Mouse (Mus musculus): Measurements from ENCODE around the gene Spem1. TPM values are rescaled to one million over a fixed set of nuclear protein-coding genes. Genes with fewer than 3 reads are reported as not detected.

Gene Spem1
- polyA plus RNA-seq, 1 experiment = 1,704 TPM

DNA sequence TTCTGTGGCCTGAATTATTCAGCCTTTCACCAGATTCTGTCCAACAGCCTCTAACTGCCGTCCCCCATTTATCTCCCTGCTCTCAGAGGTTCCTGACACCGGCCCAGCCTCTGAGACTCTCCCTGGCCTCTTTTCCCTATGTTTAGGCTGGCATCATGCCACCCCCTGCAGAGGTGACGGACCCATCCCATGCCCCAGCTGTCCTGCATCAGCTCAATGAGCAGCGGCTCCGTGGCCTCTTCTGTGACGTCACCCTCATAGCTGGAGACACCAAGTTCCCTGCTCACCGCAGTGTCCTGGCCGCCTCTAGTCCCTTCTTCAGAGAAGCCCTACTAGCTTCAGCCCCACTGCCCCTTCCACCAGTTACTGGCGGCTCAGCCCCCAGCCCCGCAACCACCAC is 46.3 kb downstream of the Spem1 start:
- Histone ChIP-seq H3K36me3 (ENCODE audit: control insufficient read depth, insufficient read depth, low read length) (no peaks in the 10 kb centered on the region), H3K27ac (ENCODE audit: control insufficient read depth, insufficient read depth, low read depth, low read length) (no peak overlapping the region), H3K4me3 (ENCODE audit: control insufficient read depth, low read depth, low read length) (no peak overlapping the region), H3K27me3 (ENCODE audit: control insufficient read depth, insufficient read depth, low read length) (no peaks in the 10 kb centered on the region), H3K4me1 (ENCODE audit: control insufficient read depth, insufficient read depth, low read length) (peaks cover 11% of the 10 kb centered on the region)
- TF ChIP-seq CTCF (IDR thresholded peaks at IDR 0.05; ENCODE audit: control insufficient read depth, insufficient read depth, insufficient replicate concordance, low read depth, low read length) (no peak), POLR2A (IDR thresholded peaks at IDR 0.05; ENCODE audit: control insufficient read depth, low read depth, low read length) (no peak)

DNA sequence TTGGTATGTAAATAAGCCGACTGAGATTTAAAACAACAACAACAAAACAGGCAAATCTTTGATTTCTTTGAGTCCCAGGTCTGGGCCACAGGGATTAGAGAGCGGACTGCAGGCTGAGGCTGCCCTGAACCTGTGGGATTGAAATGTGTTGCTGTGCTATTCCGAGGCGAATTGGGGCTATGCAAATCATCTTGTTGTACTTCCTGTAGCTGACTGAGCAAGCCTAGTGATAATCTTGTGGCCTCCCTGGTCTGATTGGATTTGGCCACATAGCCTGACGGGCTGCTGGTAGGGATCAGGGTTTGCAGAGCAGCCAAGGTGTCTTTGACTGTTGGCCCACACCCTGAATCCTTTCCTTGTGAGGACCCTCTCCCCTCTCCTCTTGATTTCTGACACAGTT is 47.0 kb downstream of the Spem1 start:
- H3K27me3 ChIP-seq (ENCODE audit: control insufficient read depth, insufficient read depth, low read length) = no peaks in the 10 kb centered on the region
- H3K4me1 ChIP-seq (ENCODE audit: control insufficient read depth, insufficient read depth, low read length) = peaks cover 11% of the 10 kb centered on the region
- H3K4me3 ChIP-seq (ENCODE audit: control insufficient read depth, low read depth, low read length) = no peak overlapping the region
- H3K36me3 ChIP-seq (ENCODE audit: control insufficient read depth, insufficient read depth, low read length) = no peaks in the 10 kb centered on the region
- no peak for TF ChIP-seq POLR2A (IDR thresholded peaks at IDR 0.05; ENCODE audit: control insufficient read depth, low read depth, low read length)
- TF ChIP-seq CTCF (IDR thresholded peaks at IDR 0.05; ENCODE audit: control insufficient read depth, insufficient read depth, insufficient replicate concordance, low read depth, low read length) = no peak
- H3K27ac ChIP-seq (ENCODE audit: control insufficient read depth, insufficient read depth, low read depth, low read length) = no peak overlapping the region

Other genes with a start within 250 kb of the Spem1 start
- gene Wrap53, start 241.9 kb downstream of the Spem1 start, polyA plus RNA-seq (2012; rRNA removed) = 9.5 and 9.7 TPM in 2 replicates
- 22.1 TPM in 2 replicates for gene Trp53, start 241.8 kb downstream of the Spem1 start, polyA plus RNA-seq (2012; rRNA removed)
- 27.9 and 40.5 TPM in 2 replicates for gene Atp1b2, start 216.2 kb downstream of the Spem1 start, polyA plus RNA-seq (2012; rRNA removed)
- gene Shbg, start 204.3 kb downstream of the Spem1 start, polyA plus RNA-seq (2012; rRNA removed) = 11.9 and 16.4 TPM in 2 replicates
- 7.0 and 9.4 TPM in 2 replicates for gene Sat2, start 200.2 kb downstream of the Spem1 start, polyA plus RNA-seq (2012; rRNA removed)
- gene Fxr2, start 189.2 kb downstream of the Spem1 start, polyA plus RNA-seq (2012; rRNA removed) = 63.3 and 69.1 TPM in 2 replicates
- gene Sox15, start 166.9 kb downstream of the Spem1 start, polyA plus RNA-seq (2012; rRNA removed) = 0.25 and 0.38 TPM in 2 replicates
- gene Mpdu1, start 159.5 kb downstream of the Spem1 start, polyA plus RNA-seq (2012; rRNA removed) = 41.9 and 42.5 TPM in 2 replicates
- gene Cd68, start 156.0 kb downstream of the Spem1 start, polyA plus RNA-seq (2012; rRNA removed) = 3.9 and 4.4 TPM in 2 replicates
- 166 and 210 TPM in 2 replicates for gene Eif4a1, start 149.8 kb downstream of the Spem1 start, polyA plus RNA-seq (2012; rRNA removed)
- 54.7 and 67.6 TPM in 2 replicates for gene Senp3, start 140.1 kb downstream of the Spem1 start, polyA plus RNA-seq (2012; rRNA removed)
- 4.2 and 5.6 TPM in 2 replicates for gene Tnfsf13, start 136.4 kb downstream of the Spem1 start, polyA plus RNA-seq (2012; rRNA removed)
- gene Tnfsf12, start 126.3 kb downstream of the Spem1 start, polyA plus RNA-seq (2012; rRNA removed) = 2.9 and 3.3 TPM in 2 replicates
- gene Tnfsfm13, start 126.1 kb downstream of the Spem1 start, polyA plus RNA-seq (2012; rRNA removed) = 1.3 and 1.9 TPM in 2 replicates
- 54.7 and 75.8 TPM in 2 replicates for gene Polr2a, start 63.5 kb downstream of the Spem1 start, polyA plus RNA-seq (2012; rRNA removed)
- gene Slc35g3, start 60.2 kb downstream of the Spem1 start, polyA plus RNA-seq (2012; rRNA removed) = 210 and 236 TPM in 2 replicates
- gene Zbtb4, start 56.3 kb downstream of the Spem1 start, polyA plus RNA-seq (2012; rRNA removed) = 5.1 and 6.0 TPM in 2 replicates
- gene Chrnb1, start 26.2 kb downstream of the Spem1 start, polyA plus RNA-seq (2012; rRNA removed) = 0.79 and 1.2 TPM in 2 replicates
- gene Fgf11, start 20.3 kb downstream of the Spem1 start, polyA plus RNA-seq (2012; rRNA removed) = 2.7 and 3.2 TPM in 2 replicates
- 0.52 and 0.79 TPM in 2 replicates for gene Tmem102, start 16.6 kb downstream of the Spem1 start, polyA plus RNA-seq (2012; rRNA removed)
- gene Gm39566, start 6.9 kb downstream of the Spem1 start, polyA plus RNA-seq (2012; rRNA removed) = 136 and 193 TPM in 2 replicates
- gene Spem2, start 3.7 kb downstream of the Spem1 start, polyA plus RNA-seq (2012; rRNA removed) = 758 and 858 TPM in 2 replicates
- 2.4 and 2.7 TPM in 2 replicates for gene Nlgn2, start 15.6 kb upstream of the Spem1 start, polyA plus RNA-seq (2012; rRNA removed)
- 21.9 and 22.7 TPM in 2 replicates for gene Tmem256, start 16.3 kb upstream of the Spem1 start, polyA plus RNA-seq (2012; rRNA removed)
- 6.5 and 8.5 TPM in 2 replicates for gene Plscr3, start 24.2 kb upstream of the Spem1 start, polyA plus RNA-seq (2012; rRNA removed)
- gene Tnk1, start 36.5 kb upstream of the Spem1 start, polyA plus RNA-seq (2012; rRNA removed) = 1.6 and 1.9 TPM in 2 replicates
- 20.8 and 27.5 TPM in 2 replicates for gene Tmem95, start 55.8 kb upstream of the Spem1 start, polyA plus RNA-seq (2012; rRNA removed)
- gene Kctd11, start 59.2 kb upstream of the Spem1 start, polyA plus RNA-seq (2012; rRNA removed) = 0.47 and 0.69 TPM in 2 replicates
- 4.0 and 4.9 TPM in 2 replicates for gene Acap1, start 73.4 kb upstream of the Spem1 start, polyA plus RNA-seq (2012; rRNA removed)
- gene 2810408A11Rik, start 78.8 kb upstream of the Spem1 start, polyA plus RNA-seq (2012; rRNA removed) = 124 and 125 TPM in 2 replicates
- 57.7 and 61.1 TPM in 2 replicates for gene Neurl4, start 78.9 kb upstream of the Spem1 start, polyA plus RNA-seq (2012; rRNA removed)
- 290 and 295 TPM in 2 replicates for gene Gps2, start 91.7 kb upstream of the Spem1 start, polyA plus RNA-seq (2012; rRNA removed)
- 621 and 702 TPM in 2 replicates for gene Eif5a, start 99.8 kb upstream of the Spem1 start, polyA plus RNA-seq (2012; rRNA removed)
- gene Ybx2, start 113.6 kb upstream of the Spem1 start, polyA plus RNA-seq (2012; rRNA removed) = 3,709 and 3,883 TPM in 2 replicates
- 1.9 and 3.6 TPM in 2 replicates for gene Slc2a4, start 126.0 kb upstream of the Spem1 start, polyA plus RNA-seq (2012; rRNA removed)
- 3.0 and 4.9 TPM in 2 replicates for gene Cldn7, start 142.6 kb upstream of the Spem1 start, polyA plus RNA-seq (2012; rRNA removed)
- 120 and 137 TPM in 2 replicates for gene Ctdnep1, start 159.0 kb upstream of the Spem1 start, polyA plus RNA-seq (2012; rRNA removed)
- gene Elp5, start 160.3 kb upstream of the Spem1 start, polyA plus RNA-seq (2012; rRNA removed) = 225 and 226 TPM in 2 replicates
- gene Gabarap, start 169.0 kb upstream of the Spem1 start, polyA plus RNA-seq (2012; rRNA removed) = 659 and 826 TPM in 2 replicates
- 19.0 and 21.2 TPM in 2 replicates for gene Phf23, start 173.6 kb upstream of the Spem1 start, polyA plus RNA-seq (2012; rRNA removed)
- gene Dvl2, start 178.4 kb upstream of the Spem1 start, polyA plus RNA-seq (2012; rRNA removed) = 15.2 and 16.4 TPM in 2 replicates
- 20.6 and 20.9 TPM in 2 replicates for gene Acadvl, start 193.2 kb upstream of the Spem1 start, polyA plus RNA-seq (2012; rRNA removed)
- gene Dlg4, start 194.8 kb upstream of the Spem1 start, polyA plus RNA-seq (2012; rRNA removed) = 5.6 and 6.5 TPM in 2 replicates
- 1.00 and 1.4 TPM in 2 replicates for gene Asgr1, start 231.9 kb upstream of the Spem1 start, polyA plus RNA-seq (2012; rRNA removed)